Mouse (Mus musculus): Measurements from ENCODE around the gene BC024978.

DNA sequence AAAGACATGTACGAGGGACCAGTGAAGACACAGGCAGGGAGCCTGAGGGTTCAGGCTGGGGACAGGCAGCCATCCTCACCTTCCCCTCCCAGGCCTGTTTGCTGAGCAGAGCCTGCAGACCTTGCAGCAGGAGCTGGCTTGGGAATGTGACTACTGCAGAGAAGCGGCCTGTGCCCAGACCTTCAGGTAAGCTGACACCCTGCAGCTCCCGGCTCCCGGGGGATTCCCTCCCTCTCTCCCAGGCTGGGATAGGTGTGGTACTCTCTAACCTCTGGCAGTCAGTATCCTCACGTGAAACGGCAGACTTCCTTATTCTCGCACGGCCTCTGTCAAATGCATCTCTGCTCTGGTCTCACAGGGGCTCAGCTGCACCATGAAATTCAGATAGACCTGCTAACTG lies 47.6 kb downstream of the BC024978 start:
- TF ChIP-seq CTCF (IDR thresholded peaks at IDR 0.05; ENCODE audit: low read depth) (no peak), EP300 (optimal IDR thresholded peaks at IDR 0.05) (no peak)

Data from stomach, postnatal 0 days (tissue).